Mouse (Mus musculus) urinary bladder, postnatal 4 days (tissue): ENCODE results near the gene Mycl.

Source experiments
- DNase-seq, 2 experiments: peaks; one replicate each; pipeline ENCODE4 v3.0.0; 2021 to 2022; ENCODE audit warnings: low spot score in 2 of 2

Gene Mycl

DNA sequence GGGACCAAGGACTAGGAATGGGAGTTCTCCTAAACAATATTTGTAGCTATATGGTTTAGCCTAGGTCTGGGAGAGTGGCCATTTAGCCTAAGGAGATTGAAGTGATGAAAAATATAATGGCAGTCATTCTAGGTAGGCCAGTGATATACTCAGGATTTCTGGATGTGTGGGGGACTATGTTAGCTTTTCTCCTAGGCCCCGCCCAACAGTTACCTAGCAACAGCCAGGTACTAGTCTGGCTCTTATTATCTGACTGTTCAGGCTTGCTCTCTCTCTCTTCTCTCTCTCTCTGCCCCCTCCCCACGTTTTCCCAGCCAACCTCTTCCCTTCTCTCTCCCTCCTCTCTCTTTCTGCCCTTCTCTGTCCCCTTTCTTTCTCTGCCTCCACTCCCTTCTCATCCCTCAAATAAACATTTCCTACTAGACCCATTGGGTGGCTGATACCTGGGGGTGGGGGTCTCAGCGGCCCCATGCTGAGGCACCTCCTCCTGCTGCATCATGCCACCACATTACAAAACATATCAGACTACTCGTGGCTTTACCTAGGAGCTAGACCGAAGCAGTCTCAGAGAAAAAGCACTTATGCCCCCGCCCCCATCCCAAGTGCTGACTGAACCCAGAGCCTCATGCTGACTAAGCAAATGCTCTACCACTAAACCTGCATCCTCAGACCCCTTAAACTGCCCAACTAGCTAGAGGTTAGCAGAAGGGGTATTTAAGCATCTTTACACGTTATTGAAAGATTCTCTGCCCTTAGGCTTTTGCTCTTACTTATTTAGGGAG lies 19.2 kb downstream of the Mycl start:
- no peak for DNase-seq

- DNase-seq = peak; percentile 89 to 95
Measured at GRCm38 (mm10) chr4:123016451-123016957, 21.1 kb downstream of the Mycl start, which contains the start of gene Trit1. Trit1 (plus strand) TSS chr4:123016597.

- DNase-seq = no peak
Measured at GRCm38 (mm10) chr4:123021591-123021990, 26.1 kb downstream of the Mycl start.

GRCm38 (mm10) chr4:123022896-123023295 lies 27.4 kb downstream of the Mycl start:
- DNase-seq = no peak

GRCm38 (mm10) chr4:123025418-123025817 lies 30.0 kb downstream of the Mycl start:
- DNase-seq = no peak

DNA sequence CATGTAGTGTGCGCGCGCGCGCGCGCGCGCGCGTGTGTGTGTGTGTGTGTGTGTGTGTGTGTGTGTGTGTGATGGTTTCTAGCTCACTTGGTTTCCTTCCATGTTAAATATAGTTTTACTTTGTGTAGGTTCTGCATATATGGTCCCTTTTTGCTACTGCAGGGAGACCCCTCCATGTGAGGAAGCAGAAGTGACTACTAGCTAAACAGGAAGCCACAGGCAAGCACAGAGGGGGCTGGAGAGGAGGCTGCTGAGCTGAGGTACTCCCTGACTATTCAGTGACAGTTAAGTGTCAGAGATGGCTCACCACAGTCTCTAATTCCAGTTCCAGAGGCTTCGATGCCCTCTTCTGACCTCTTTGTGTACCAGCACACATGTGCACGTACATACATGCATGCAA lies 30.7 kb downstream of the Mycl start:
- DNase-seq = no peak

- DNase-seq = no peak
Measured at GRCm38 (mm10) chr4:123026597-123026996, 31.1 kb downstream of the Mycl start.

- no peak for DNase-seq
Measured at GRCm38 (mm10) chr4:123034841-123035240, 39.4 kb downstream of the Mycl start.

- no peak for DNase-seq
Measured at GRCm38 (mm10) chr4:123035636-123036035, 40.2 kb downstream of the Mycl start.

- DNase-seq = no peak
Measured at GRCm38 (mm10) chr4:123036710-123037109, 41.3 kb downstream of the Mycl start.

GRCm38 (mm10) chr4:123041131-123041530 lies 45.7 kb downstream of the Mycl start:
- DNase-seq = no peak

GRCm38 (mm10) chr4:123043858-123044257 lies 48.4 kb downstream of the Mycl start:
- DNase-seq = no peak

DNA sequence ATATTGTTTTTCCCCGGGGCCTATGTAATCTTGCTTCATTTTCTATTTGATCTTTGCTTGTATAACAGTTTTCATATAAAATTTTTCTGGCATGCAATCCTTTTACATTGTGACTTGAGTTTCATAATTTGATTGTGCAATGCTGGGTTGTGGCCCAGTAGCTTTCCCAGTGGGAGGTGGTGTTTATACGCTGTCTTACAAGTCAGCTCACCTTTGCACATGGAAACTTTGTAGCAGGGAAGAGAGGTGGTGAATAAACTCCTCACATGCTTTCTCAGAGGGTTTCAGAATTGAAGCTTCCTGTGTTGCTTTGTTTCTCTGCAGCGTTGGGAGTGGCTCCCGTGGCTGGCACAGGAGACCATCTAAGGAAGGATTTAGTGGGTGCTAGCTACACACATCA lies 49.4 kb downstream of the Mycl start:
- no peak for DNase-seq

DNA sequence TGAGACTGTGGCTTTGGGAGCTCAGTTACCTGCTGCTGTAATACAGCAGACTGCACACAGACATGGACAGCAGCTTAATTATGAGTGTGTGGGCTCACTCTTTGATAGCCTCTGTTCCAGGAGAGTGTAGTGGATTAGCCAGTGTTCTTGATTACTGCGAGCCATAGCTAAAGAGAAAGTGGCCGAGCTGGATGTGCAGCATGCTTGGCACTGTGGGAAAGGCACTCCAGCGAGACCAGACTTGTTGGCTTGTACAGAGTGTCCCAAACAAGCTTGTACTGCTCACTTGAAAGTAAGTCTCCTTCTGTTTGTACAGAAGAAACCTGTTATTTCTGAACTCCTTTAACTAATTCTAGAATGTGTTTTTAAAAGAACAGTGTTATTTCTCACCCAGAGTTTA lies 50.8 kb downstream of the Mycl start:
- peak in 1 of 2 experiments; percentile 48 for DNase-seq

DNA sequence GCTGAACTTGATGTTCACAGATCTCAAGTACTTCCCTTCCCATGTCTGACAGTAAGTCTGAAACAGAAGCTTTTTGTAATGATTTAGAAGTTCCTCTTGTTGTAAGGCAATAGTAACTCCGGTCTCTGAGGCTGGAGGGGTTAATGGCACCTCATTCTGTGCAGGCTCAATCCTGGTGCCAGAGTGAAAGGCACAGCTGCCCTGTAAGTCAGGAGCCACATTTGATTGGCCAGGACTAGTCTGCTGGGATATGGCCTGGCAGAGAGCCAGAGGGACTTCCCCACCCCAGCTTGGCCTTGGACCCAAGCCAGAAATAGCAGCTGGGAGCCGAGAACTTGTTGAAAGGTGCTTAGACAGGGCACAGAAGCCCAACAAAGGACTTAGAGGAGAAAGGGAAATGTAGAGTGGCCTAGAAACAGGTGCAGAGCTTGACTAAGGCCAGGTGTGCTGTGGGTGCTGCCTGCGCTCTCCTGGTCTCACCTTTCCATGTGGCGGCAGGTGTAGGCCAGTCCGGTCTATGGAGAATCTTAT lies 55.3 kb downstream of the Mycl start:
- DNase-seq = peak; percentile 82 to 83
